Mouse (Mus musculus) forebrain, embryonic 11.5 days (tissue): ENCODE measurements around the gene Ttc21a. TPM values are rescaled to one million over a fixed set of nuclear protein-coding genes. Genes with fewer than 3 reads are reported as not detected.
"Not testable (repeated sequence)": the region's sequence is repeated elsewhere in the genome, so short reads cannot be mapped to it uniquely, and the experiment has no call there.

ENCODE experiments used
- ATAC-seq: fragments of 200-750 bp; cut with Nextera tagmentation; replicated peaks from 2 replicates; pipeline ENCODE4 v1.8.0; 2017; ENCODE audit warnings: moderate TSS enrichment; ENCODE audit not compliant: low FRiP score
- DNase-seq: peaks from one replicate; pipeline ENCODE4 v3.0.0-alpha.2; 2017; ENCODE audit warnings: low spot score
- H3K27ac ChIP-seq: fragments of 300-500 bp; sonication (generic); 2 replicates; pipeline ENCODE4 v1.5.1; 2014; ENCODE audit warnings: low read depth, low read length
- H3K27me3 ChIP-seq: fragments of 300-500 bp; sonication (generic); 2 replicates; pipeline ENCODE4 v1.6.1; 2014; ENCODE audit warnings: mild to moderate bottlenecking, low read length, mixed read lengths; ENCODE audit not compliant: control insufficient read depth, insufficient read depth
- H3K36me3 ChIP-seq: fragments of 300-500 bp; sonication (generic); 2 replicates; pipeline ENCODE4 v1.6.1; 2014; ENCODE audit warnings: mild to moderate bottlenecking, low read length, moderate library complexity, mixed read lengths; ENCODE audit not compliant: control insufficient read depth, insufficient read depth
- H3K4me1 ChIP-seq: fragments of 300-500 bp; sonication (generic); replicated peaks from 2 replicates; pipeline ENCODE4 v1.6.1; 2014; ENCODE audit warnings: low read length, mixed read lengths; ENCODE audit not compliant: control insufficient read depth, insufficient read depth
- H3K4me2 ChIP-seq: fragments of 300-500 bp; sonication (generic); 2 replicates; pipeline ENCODE4 v1.6.1; 2014; ENCODE audit warnings: low read depth, mild to moderate bottlenecking, low read length, moderate library complexity, mixed read lengths; ENCODE audit not compliant: severe bottlenecking
- H3K4me3 ChIP-seq: fragments of 300-500 bp; sonication (generic); 2 replicates; pipeline ENCODE4 v1.5.1; 2014; ENCODE audit warnings: low read depth, low read length
- H3K9ac ChIP-seq: fragments of 300-500 bp; sonication (generic); 2 replicates; pipeline ENCODE4 v1.6.1; 2014; ENCODE audit warnings: low read length
- H3K9me3 ChIP-seq: fragments of 300-500 bp; sonication (generic); 2 replicates; pipeline ENCODE4 v1.6.1; 2016; ENCODE audit warnings: low read length, mixed read lengths; ENCODE audit not compliant: control insufficient read depth
- WGBS: fragments of 180-500 bp; shearing (Covaris S2); extraction: QIAGEN DNeasy Blood & Tissue Kit; methylation state at CpG from one replicate; pipeline ENCODE4 v1.1.7; 2014; 5-methylcytosine and 5-hydroxymethylcytosine counted together
- polyA plus RNA-seq: library from polyadenylated mRNA; unstranded; fragments of >200 nt; fragmentation: Nextera tagmentation; extraction: Ambion mirVana; gene quantifications from 2 replicates; pipeline ENCODE4 v1.2.1, GENCODE M21; 2014

The Ttc21a gene
- polyA plus RNA-seq, 1 experiment from 2014 or later = 0.33 TPM

DNA sequence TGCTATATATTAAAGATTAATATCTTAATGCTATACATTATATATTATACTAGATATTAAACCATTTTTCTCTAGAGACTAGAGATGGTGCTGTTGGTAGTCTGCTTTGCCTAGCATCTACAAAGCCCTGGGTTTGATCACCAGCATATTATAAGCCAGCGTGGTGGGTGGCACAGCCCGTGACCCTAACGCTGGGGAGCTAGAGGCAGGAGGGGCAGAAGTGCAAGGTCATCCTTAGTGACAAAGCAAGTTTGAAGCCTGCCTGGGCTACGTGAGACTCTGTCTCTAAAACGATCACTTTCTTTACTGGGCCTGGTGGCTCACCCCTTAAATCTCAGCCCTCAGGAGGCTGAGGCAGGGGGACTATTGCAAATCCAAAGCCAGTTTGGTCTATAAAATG is 65.5 kb downstream of the Ttc21a start:
- H3K9ac ChIP-seq = no peak overlapping the region
- ATAC-seq (no peak), DNase-seq (peak; percentile 39)
- no peak overlapping the region for H3K4me2 ChIP-seq
- H3K36me3 ChIP-seq = no peaks in the 10 kb centered on the region
- H3K4me1 ChIP-seq = 0 out of 2 replicates have a peak, but pooled peaks cover 2% of the 10 kb centered on the region
- H3K27me3 ChIP-seq = no peaks in the 10 kb centered on the region
- no peak overlapping the region for H3K27ac ChIP-seq
- no peaks in the 10 kb centered on the region for H3K9me3 ChIP-seq
- 76% methylated on average over 5 of the region's 5 CpGs for WGBS
- H3K4me3 ChIP-seq = no peak overlapping the region

DNA sequence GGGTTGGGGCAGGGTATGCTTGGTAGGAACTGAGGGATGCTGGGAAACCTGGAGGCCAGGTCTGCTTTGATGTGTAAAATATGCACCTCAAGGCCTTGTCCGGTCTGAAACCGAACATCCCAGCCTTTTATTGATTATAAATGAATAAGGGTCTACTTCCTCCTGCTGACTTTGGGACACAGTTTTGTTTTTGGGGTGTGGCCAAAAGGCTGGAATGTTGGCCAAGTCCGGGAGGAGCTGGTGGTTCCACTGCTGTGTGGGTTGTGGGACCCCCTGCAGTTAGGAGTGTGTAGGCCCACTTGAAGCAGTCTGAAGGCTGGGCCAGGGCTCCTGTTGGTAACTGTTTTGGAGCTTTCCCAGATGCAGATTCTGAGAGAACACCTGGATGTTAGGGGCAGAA is 68.5 kb downstream of the Ttc21a start:
- WGBS = 72% methylated on average over 3 of the region's 3 CpGs
- Histone ChIP-seq H3K9ac (no peak overlapping the region), H3K4me1 (peaks cover 2% of the 10 kb centered on the region; the same call in 1 of the 2 replicates), H3K4me3 (no peak overlapping the region), H3K36me3 (no peaks in the 10 kb centered on the region), H3K4me2 (no peak overlapping the region), H3K9me3 (no peaks in the 10 kb centered on the region), H3K27ac (no peak overlapping the region), H3K27me3 (no peaks in the 10 kb centered on the region)
- ATAC-seq (no peak), DNase-seq (no peak)

DNA sequence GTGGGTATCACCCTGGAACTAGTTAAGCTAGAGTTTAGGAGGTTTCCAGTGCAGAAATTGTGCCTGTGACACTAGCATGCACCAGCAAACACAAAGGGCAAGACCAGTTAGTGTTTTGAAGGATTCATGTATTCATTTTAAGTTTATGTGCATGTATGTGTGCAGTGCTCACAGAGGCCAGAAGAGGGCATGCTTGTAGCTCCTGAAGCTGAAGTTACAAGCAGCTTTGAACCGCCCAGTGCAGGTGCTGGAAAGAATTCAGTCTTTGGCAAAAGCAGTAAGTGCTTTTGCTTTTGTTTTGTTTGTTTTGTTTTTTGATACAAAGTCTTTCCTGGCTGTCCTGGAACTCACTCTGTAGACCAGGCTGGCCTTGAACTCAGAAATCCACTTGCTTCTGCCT is 70.4 kb downstream of the Ttc21a start:
- H3K9me3 ChIP-seq = no peaks in the 10 kb centered on the region
- H3K27me3 ChIP-seq = no peaks in the 10 kb centered on the region
- DNase-seq (no peak), ATAC-seq (no peak)
- H3K4me3 ChIP-seq = no peak overlapping the region
- H3K4me1 ChIP-seq = no peaks in the 10 kb centered on the region; the same call in 1 of the 2 replicates
- no peak overlapping the region for H3K27ac ChIP-seq
- H3K4me2 ChIP-seq = no peak overlapping the region
- H3K9ac ChIP-seq = no peak overlapping the region
- H3K36me3 ChIP-seq = no peaks in the 10 kb centered on the region
- 65% methylated on average over 1 of the region's 1 CpGs for WGBS

DNA sequence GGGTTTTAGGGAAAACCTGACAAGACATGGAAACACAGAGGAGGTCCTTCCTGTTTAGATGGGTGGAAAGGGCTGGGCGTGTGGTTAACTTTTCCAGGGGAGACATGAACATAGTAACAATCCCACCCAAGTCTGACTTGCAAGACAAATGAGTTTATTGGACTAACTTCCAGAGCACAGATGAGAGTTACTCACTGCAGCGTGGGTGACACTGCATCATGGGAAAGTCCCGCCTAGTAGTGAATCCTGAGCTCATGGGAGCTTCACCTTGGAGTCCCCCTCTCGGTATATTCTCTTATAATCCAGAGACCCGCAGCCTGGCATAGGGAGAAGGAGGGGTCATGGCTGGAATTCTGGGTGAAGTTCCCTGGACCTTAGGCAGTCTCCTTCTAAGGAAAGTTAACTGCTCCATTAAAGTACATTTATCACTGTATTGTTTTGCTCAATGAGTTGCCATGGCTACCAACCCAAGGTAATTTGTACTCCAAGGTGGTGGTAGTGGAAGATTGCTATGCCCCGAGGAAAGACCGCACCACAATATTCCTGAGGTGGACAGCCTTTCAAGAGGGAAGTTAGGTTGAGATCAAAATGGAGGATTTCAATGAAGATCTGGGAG is 71.9 kb downstream of the Ttc21a start:
- H3K4me3 ChIP-seq = no peak overlapping the region
- H3K4me2 ChIP-seq = no peak overlapping the region
- no peaks in the 10 kb centered on the region for H3K27me3 ChIP-seq
- 84% methylated on average over 7 of the region's 7 CpGs for WGBS
- no peaks in the 10 kb centered on the region; the same call in 1 of the 2 replicates for H3K4me1 ChIP-seq
- no peaks in the 10 kb centered on the region for H3K36me3 ChIP-seq
- DNase-seq = no peak
- H3K9me3 ChIP-seq = no peaks in the 10 kb centered on the region
- H3K9ac ChIP-seq = no peak overlapping the region
- ATAC-seq = no peak
- no peak overlapping the region for H3K27ac ChIP-seq

DNA sequence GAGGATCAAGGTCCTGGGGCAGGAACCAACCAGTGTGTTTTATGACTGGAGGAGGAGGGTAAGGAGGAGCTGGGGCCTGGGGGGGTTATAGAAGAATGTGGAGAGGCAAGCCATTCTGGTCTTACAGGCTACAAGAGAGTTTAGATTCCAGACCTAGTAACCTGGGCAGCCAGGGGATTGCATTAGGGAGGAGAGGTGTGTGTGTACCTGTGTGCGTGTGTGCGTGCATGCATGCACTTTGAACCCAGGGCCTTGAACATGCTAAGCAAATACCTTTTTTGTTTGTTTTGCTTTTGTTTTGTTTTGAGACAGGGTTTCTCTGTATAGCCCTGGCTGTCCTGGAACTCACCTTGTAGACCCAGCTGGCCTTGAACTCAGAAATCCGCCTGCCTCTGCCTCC is 72.5 kb downstream of the Ttc21a start:
- DNase-seq (no peak), ATAC-seq (no peak)
- Histone ChIP-seq H3K4me1 (no peaks in the 10 kb centered on the region; the same call in 1 of the 2 replicates), H3K9me3 (no peaks in the 10 kb centered on the region), H3K36me3 (no peaks in the 10 kb centered on the region), H3K4me2 (no peak overlapping the region), H3K27ac (no peak overlapping the region), H3K4me3 (no peak overlapping the region), H3K9ac (no peak overlapping the region), H3K27me3 (no peaks in the 10 kb centered on the region)
- WGBS = 89% methylated on average over 3 of the region's 3 CpGs

DNA sequence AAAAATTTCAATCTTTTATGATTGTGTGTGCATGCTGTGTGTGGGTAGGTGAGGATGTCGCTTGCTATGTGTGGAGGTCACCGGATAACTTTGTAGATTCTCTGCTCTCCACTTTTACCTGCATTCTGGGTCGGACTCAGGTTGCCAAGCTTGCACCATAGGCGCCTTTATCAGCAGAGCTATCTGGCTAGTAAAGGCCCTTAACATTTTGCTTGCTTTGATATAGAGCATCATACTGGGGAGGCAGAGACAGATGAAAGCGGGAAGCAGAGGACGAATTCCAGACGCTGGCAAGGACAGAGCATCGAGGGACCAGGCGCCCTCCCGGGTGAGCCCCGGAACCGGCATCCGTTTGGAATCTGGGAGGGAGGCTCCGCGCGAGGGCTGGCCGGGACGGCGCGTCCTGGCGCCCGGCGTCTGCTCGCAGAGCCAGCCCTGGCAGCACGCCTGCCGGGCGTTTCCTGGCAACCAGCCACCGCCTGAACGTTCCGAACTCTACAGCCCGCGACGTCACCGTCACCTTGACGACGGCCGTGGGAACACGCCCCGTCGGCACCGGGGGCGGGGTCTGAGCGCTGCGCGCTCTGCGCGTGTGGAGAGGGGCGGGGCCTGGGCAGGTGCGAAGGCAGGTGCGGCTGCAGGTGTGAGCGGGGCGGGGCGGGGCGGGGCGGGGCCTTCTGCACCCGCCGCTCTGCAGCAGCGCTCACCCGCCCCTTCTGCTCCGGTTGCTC is 73.5 kb downstream of the Ttc21a start:
- H3K4me1 ChIP-seq = no peaks in the 10 kb centered on the region; the same call in 1 of the 2 replicates
- no peaks in the 10 kb centered on the region for H3K27me3 ChIP-seq
- peak overlapping the region; percentile 39 for H3K4me3 ChIP-seq
- H3K4me2 ChIP-seq = peak overlapping the region; percentile 88
- DNase-seq (peak; percentile 96), ATAC-seq (peak; percentile 95)
- WGBS = 2% methylated on average over 48 of the region's 60 CpGs
- no peaks in the 10 kb centered on the region for H3K9me3 ChIP-seq
- peak overlapping the region; percentile 21; the same call in 1 of the 2 replicates for H3K27ac ChIP-seq
- H3K9ac ChIP-seq = peak overlapping the region; percentile 49
- no peaks in the 10 kb centered on the region for H3K36me3 ChIP-seq

DNA sequence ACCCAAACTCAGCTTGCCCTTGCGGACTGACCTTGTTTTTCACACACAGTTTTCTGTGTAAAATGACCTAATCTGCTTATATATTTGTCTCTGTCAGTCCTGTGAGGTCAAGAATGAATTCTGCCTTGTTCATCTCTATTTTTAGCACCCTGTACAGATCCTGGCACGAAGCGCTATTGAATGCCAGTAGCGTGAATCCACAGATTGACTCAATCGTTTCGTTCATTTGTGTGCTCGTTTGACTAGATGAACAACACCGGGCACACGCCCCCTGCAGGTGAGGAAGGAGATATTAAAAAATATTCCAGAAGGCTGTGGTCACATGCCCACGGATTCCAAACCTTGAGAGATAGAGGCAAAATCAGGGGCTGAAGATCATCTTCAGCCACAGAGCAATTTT is 74.1 kb downstream of the Ttc21a start:
- DNase-seq = peak; percentile 82
- no peaks in the 10 kb centered on the region for H3K36me3 ChIP-seq
- peak overlapping the region; percentile 88 for H3K4me2 ChIP-seq
- 1% methylated on average over 10 of the region's 10 CpGs for WGBS
- no peak overlapping the region for H3K27ac ChIP-seq
- H3K4me3 ChIP-seq = peak overlapping the region; percentile 39
- no peaks in the 10 kb centered on the region for H3K27me3 ChIP-seq
- ATAC-seq = peak; percentile 47
- H3K9me3 ChIP-seq = no peaks in the 10 kb centered on the region
- no peaks in the 10 kb centered on the region; the same call in 1 of the 2 replicates for H3K4me1 ChIP-seq
- H3K9ac ChIP-seq = no peak overlapping the region

DNA sequence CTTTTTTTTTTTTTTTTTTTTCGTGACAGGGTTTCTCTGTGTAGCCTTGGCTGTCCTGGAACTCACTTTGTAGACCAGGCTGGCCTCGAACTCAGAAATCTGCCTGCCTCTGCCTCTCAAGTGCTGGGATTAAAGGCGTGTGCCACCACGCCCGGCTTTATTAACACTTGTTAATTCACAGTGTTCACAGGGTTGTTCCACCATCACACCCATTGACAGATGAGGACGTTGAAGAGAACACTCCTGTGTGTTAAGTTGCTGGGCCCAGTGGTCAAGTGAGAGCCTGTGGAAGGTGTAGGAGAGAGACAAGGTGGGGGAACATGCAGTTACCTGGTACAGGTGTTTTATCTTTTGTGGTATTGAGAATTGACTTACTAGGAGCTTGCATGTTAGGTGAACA is 74.8 kb downstream of the Ttc21a start:
- not testable (repeated sequence) for H3K27me3 ChIP-seq, DNase-seq, H3K9ac ChIP-seq, H3K4me2 ChIP-seq, H3K36me3 ChIP-seq, H3K27ac ChIP-seq, H3K4me3 ChIP-seq, H3K9me3 ChIP-seq, H3K4me1 ChIP-seq, ATAC-seq
- WGBS = 82% methylated on average over 6 of the region's 6 CpGs
